Mouse (Mus musculus): ENCODE measurements around the gene C5ar2. TPM values are rescaled to one million over a fixed set of nuclear protein-coding genes. Genes with fewer than 3 reads are reported as not detected.
"Not testable (repeated sequence)": the region's sequence is repeated elsewhere in the genome, so short reads cannot be mapped to it uniquely, and the experiment has no call there.

C5ar2 gene
- total RNA-seq (2015) = 5.7 and 7.4 TPM in 2 replicates
- 6.9 and 10.7 TPM in 2 replicates for total RNA-seq (2017)

DNA sequence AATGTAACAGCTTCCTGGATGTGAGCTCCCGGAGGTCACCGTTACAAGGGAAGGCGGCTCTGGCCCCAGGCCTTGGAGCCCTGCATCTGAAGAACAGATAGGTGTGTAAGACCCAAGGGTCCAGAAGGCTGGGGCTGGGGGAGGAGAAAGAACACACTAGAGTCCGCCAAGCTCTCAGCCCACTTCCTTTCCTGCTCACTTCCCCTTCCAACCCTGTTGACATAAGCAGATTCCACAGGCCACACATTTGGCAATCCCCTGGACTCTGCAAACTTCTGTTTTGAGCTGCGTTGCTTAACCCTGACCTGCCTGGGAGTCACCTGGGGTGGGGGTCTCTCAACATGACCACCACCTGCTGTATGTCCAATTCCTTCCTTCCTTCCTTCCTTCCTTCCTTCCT lies at the start of gene C5ar2:
Gene C5ar2, minus strand, starts transcription at position 88 of the 400 bp plus-strand sequence.
- peak; percentile 78 for ATAC-seq (ENCODE audit: poor library complexity, severe bottlenecking)

DNA sequence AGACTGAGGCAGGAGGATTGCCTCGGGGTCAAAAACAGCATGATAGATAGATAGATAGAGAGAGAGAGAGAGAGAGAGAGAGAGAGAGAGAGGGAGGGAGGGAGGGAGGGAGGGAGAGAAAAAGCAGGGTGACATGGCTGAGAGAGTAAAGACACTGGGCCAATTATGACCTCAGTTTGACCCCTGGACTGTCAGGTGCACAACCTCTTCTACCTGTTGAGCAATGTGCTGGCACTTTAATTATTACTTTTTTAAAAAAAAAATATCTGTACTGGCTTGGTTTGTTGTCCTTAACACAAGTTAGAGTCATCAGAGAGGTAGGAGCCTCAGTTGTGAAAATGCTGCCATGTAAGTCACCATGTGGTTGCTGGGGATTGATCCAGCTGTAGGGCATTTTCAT lies 43.8 kb upstream of the C5ar2 start:
- no peak for ATAC-seq (ENCODE audit: poor library complexity, severe bottlenecking)

DNA sequence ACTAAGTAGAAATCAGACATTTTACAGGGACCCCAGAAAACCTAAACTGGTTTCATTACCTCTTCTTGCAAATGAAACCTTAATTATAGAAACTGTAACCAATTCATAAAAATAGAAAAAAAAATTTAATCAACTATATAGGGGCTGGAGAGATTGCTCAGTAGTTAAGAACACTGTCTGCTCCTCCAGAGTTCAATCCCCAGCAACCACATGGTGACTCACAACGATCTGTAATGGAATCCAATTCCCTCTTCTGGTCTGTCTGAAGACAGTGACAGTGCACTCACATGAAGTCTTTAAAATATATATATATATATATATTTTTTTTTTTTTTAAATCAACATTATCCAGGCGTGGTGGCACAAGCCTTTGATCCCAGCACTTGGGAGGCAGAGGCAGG lies 43.1 kb upstream of the C5ar2 start:
- no peak for ATAC-seq (ENCODE audit: poor library complexity, severe bottlenecking)

DNA sequence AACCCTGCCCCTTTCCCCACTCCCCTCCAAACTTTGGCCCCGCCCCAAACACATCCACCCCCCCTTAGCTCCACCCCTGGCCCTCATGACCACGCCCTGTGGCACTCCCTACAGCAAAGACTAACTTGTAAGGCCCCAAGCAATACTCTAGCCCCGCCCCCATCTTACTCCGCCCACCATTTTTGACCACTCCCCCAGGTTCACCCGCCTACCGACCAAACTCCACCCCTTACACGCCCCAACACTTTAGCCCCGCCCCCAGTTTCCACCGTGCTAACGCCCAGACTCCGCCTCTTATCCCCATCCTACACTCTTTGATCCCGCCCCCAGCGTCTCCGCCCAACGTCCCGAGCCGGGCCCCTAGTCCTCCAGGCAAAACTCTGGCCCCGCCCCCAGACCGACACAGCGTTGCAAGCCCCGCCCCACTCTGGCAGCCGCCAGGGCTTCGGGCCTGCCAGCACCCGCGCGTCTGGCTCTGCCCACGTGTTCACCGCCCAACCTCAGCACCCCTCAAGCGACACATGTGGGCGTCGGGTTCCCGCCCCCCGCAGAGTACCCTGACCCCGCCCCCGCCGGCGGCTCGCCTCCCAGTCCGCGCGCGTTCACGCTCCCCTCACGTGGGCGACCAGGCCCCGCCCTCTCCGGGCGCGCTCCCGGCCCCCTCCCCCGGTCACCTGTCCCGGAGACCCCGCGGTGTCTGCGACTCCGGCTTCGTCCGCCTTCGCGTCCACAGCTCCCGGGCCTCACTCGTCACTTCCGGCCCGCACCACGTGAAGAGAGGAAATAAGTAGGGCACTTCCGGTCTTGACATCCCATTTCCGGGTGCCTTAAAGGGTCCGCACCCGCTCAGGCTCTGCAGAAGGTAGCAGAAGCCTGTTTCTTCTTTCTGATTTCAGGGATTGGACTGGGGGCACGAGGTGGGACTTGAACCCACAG lies 42.3 kb upstream of the C5ar2 start, which contains the start of gene Ccdc9:
Gene Ccdc9, minus strand, starts transcription at position 770 of the 936 bp plus-strand sequence.
- peak; percentile 81 for ATAC-seq (ENCODE audit: poor library complexity, severe bottlenecking)

DNA sequence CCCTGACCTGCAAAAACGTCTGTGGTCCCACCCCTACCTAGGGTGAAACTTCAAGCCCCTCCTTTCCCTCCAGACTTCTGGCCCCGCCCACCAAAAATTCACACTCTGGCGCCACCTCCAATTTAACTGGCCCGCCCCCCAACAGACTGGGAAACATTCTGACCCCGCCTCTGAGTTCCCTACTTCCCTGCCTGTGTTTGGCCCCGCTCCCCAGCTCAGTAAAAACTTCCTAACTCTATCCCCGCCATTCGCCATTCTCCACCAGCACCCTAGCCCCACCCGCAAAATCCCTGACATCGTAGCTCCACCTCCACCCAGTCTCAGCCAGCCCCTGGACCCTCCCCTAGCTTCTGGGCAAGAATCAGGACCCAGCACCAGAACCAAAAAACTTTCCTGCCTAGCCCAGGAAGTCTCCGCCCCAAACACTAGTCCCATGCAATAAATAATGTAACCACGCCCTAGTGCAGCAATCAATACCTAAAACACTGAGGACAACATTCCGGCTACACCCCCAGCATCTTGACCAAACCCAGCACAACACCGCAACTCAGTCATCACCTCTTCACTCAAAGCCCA lies 41.6 kb upstream of the C5ar2 start:
- peak; percentile 11 for ATAC-seq (ENCODE audit: poor library complexity, severe bottlenecking)

DNA sequence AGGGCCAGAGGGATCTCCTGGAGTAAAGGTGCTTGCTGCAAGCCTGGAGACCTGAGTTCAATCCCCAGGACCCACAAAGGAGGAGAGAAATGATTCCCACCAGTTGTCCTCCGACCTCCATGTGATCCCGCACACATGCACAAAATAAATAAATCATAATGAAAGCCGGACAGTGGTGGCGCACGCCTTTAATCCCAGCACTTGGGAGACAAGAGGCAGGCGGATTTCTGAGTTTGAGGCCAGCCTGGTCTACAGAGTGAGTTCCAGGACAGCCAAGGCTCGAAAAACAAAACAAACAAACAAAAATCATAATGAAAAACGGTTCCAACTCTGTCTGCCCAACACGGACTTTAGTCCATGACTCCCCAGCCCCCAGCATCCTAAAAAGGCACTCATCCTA lies 41.0 kb upstream of the C5ar2 start:
- ATAC-seq (ENCODE audit: poor library complexity, severe bottlenecking) = no peak

DNA sequence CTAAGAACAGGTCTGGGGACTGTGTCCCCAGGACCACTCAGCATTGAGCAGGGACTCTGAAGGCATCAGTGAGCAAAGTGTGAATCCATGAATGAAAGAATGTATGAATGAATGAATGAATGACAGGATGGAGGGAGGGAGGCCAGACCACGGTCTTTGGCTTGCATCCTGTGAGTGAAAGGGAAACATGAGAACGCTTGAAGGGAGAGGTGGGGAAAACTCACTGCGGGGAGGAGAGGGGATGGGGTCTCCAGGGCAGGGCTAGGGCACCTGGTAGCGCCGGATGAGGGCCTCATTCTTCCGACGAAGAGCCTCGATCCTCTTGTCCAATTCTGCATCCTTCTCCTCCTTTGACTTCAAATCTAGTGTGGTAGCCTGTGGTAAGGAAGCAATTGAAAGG lies 40.0 kb upstream of the C5ar2 start:
- no peak for ATAC-seq (ENCODE audit: poor library complexity, severe bottlenecking)

DNA sequence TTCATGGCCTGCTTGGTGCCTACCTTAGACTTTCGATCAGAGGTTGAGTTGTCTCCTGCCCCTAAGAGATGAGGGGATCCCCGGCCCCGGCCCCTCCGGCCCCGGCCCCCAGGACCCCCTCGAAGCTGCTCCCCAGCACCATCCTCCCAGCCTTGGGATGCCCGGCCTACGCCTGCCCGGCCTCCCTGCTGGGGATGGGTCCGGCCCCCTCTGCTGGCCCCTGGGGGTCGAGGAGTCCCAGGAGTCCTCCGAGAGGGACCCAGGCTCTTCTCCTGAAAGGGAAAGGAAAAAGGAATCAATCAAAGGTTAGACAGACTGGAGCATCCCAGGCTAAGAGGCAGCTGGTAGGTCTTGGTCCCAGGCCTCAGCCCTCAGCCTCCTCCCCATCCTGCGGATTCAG lies 38.4 kb upstream of the C5ar2 start:
- no peak for ATAC-seq (ENCODE audit: poor library complexity, severe bottlenecking)

DNA sequence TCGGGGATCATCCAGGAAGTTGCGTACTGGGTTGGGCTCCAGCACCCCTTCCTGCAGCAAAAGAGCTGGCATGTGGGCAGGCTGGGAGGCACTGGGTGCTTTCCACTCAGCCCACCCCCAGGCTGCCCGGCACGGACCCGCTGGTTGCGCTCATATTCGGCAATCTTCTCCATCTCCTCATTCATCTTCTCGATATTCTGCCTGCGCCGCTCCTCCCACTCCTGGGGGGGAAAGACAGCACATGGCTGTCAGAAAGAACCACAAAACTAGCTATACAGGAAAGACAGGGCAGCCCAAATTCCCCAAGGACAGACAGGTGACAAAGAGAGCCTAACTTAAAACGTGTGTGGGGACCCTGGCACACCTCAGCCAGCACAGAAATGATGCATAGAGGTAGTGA lies 36.8 kb upstream of the C5ar2 start:
- ATAC-seq (ENCODE audit: poor library complexity, severe bottlenecking) = no peak

DNA sequence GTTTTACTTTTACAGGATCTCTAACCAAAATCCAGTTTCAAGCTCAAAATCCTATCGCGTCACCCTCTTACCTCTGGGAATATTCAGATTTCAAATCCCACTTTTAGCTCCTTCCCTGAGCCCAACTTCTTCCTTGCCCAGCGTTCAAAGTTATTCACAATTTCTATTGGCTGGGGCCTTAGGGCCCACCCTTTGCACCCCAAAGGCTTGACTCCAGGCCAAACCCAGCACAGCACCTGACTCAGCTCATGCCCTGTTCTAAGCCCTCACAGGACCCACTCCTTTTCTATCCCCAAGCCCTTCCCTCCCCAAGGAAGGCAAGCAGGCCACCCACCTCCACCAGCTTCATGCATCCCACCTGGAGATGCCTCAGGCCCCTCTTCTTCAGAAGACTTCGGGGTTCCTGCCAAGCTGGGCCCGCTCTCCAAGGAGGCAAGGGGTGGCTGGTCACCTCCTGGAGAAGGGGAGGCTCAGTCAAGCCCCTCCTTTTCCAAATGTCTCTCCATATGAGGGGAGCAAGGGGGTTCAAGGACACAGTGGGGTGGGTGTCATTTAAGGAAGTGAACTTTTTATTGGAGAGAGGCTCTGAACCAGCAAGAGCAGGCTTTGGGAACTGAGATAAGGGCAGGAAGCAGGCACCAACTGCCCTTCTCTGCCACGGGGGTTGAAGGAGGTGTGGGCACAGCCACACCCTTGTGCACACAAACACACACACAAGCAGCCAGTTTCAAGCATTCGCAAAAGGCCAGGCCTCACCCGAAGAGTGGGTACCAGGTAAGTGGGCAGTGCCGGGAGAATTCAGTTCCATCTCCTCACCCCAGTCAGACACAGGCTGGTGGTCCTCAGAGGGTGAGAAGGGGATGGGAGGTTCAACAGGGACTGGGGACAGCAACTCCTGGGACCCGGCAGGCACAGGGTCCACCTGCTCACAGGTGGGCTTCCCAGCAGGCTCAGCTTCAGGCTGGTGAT lies 31.3 kb upstream of the C5ar2 start:
- no peak for ATAC-seq (ENCODE audit: poor library complexity, severe bottlenecking)

DNA sequence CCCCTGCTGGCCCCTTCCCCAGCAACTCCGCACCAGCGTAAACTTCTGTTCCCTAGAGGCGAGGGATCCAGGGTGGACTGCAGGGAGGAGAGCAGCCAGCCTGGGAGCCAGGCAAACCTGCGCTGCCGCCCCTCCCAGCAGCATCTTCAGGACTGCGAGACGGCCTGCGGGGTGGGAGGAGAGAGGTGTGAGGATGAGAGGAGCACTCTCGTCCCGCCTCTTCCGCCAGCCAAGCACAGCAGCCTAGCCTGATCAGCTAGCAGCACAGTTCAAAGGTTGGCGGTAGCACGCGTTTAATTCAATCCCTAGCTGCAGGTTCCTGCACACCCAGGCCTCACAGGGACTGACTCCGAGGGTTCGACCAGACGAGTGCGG lies 29.8 kb upstream of the C5ar2 start:
- ATAC-seq (ENCODE audit: poor library complexity, severe bottlenecking) = peak; percentile 66

DNA sequence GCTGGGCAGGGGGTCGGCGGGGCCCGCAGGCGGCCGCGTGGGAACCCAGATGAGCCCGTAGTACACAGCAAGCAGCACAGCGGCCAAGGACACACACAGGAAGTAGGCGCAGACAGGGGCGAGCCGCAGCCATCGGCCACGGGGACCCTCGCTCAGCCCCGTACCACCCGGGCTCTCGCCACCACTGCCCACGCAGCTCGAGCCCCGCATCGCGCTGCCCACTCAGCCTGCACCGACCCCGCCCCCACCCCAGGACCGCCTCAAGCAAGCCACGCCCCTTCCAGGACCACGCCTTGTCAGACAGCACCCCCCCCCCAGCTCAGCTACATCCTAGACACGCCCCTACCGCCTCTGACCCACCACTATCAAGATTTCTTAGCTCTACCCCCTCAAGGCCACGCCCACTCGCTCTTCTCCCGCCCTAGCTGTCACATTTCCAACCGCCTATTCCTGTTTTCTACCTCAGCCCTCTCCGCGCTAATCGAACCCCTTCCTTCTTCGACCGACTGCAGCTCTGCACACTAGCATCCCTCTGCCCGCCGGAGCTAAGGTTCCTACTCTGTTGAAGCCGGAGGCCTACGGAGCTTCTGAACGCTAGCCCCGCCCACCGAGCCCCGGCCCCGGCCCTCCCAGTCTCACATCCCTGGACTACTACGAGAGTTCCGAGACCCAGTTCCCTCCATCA lies 29.3 kb upstream of the C5ar2 start, which contains the start of gene Inafm1:
Gene Inafm1, minus strand, starts transcription at position 537 of the 685 bp plus-strand sequence.
- peak; percentile 78 for ATAC-seq (ENCODE audit: poor library complexity, severe bottlenecking)

DNA sequence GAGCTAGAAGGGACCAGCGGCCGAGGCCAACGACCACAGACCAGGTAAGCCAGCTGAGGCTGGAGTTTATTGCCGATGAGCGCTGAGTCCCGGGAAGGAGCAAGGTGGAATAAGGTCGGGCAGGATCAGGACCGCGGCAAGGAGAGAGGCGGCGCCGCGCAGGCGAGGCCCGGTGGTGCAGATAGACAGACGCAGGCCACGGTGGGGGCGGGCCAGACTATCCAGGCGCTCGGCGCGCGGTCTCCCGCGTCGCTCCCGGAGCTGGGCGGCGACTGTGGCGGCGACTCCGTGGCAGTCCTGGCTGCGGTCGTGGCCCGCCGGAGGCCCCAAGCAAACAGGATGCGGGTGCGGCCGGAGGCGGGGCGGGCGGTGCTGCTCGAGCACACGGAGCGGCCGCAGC lies 28.7 kb upstream of the C5ar2 start:
- ATAC-seq (ENCODE audit: poor library complexity, severe bottlenecking) = peak; percentile 62

DNA sequence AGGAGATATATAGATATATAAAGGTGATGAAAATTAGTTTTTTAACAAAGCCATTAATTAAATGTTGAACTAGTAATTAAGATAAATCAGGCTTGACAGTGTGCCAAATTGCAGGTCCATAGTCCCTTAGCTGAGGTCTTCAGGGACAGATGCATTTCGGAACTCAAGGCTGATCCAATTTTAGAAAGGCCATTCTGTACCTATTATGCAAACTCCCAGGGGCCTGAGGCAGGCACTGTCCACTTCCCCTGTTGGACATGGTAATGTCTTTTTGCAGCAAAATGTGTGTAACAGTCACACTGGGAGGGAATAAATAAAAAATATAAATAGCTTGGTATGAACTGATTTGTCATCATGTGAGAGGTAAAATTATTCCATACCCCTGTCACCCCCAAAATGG lies 27.2 kb upstream of the C5ar2 start:
- ATAC-seq (ENCODE audit: poor library complexity, severe bottlenecking) = no peak

DNA sequence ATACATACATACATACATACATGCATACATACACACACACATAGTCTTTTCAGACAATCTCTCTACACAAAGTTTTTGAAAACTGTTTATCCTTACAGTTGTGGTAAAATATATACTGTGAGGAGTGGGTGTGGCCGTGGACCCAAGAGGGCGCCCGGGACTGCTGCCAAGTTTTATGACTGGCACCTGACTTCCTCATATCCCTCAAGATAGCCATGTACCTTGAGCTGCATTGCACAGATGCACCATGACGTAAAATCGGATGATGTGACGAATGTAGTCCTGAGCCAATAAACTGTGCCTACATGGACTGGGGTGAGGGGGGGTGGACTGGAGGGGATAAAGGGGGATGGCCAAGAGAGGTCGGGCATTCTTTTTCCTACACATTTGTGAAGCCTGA lies 22.6 kb upstream of the C5ar2 start:
- ATAC-seq (ENCODE audit: poor library complexity, severe bottlenecking) = not testable (repeated sequence)

DNA sequence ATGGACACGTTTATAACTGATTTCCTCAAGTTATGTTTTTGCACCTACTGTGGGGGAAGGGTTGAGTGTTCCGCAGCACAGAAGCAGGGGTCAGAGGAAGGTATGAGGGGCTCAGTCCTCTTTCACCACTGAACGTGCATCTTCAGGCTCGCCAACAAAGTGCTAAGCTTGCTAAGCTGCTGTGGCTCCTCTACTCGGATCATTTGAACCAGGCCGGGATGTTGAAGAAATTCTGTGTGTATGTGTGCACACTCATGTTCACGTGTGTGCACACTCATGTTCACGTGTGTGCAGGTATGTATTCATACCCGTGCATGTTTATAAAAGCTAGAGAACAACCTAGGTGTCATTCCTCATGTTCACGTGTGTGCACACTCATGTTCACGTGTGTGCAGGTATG lies 21.9 kb upstream of the C5ar2 start:
- no peak for ATAC-seq (ENCODE audit: poor library complexity, severe bottlenecking)

DNA sequence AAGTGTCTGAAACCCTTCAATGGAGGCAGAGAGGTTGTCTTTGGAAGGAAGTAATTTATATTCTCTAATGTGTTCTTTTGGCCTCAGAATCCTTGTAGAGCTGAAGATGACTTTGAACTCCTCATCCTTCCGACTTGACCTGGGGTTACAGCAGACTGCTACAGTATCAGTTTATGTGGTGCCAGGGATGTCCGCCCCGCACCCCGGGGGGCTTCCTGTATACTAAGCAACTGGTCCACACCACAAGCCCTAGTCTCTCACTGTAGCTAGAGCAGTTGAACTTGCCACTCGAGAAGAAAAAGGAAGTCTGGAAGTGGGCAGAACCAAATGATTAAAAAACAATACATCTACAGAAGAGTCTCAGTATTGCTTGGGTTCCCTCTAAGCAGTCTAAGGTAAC lies 19.9 kb upstream of the C5ar2 start:
- ATAC-seq (ENCODE audit: poor library complexity, severe bottlenecking) = no peak

DNA sequence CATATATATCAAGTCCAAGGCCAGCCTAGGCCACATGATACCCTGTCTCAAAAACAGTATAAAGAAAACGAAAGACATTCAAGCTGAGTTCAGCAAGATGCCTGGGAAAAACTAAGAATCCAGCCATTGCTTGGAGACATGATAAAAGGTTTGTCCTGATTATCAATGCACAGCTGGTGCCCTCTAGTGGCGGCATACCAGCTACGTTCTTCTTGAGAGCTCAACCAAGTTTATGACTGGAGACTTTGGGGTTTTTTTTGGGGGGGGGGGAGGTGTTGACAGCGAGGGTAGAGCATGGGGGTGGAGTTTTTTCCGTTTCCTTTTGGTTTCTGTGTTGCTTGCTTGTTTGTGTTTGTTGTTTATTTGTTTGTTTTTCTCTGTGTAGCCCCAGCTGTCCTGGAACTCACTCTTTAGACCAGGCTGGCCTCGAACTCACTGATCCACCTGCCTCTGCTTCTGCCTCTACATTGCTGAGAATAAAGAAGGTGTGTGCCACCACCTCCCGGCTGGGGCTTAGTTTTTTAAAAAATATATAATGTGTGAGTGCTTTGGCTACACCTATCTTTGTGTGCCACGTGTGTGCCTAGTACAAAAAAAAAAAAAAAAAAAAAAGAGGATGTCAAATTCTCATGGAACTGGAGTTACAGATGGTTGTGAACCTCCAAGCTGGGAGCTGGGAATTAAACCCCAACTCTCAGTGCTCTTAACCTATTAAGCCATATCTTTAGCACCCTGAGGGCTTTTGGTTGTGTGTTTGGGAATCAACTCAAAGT lies 19.2 kb upstream of the C5ar2 start:
- ATAC-seq (ENCODE audit: poor library complexity, severe bottlenecking) = peak; percentile 31; the same call in 1 of the 2 replicates

DNA sequence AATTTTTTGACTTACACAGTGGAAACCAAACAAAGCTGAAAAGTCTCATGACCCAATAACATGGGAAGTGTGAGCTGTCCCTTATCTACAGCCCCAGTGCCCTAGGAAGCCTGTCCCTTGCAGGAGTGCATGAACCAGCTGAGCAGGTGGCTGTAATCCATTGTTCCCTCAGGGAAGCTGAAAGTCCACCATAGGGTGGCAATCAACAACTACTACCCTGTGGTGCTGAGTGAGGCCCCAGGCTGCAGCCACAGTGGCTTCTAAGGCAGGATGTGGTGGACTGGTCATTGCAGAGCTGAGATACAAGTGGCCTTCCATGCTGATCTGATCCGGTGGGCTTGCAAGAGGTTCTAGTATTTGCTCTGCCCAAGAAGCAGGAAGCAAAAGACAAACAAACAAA lies 17.1 kb upstream of the C5ar2 start:
- ATAC-seq (ENCODE audit: poor library complexity, severe bottlenecking) = 0 out of 2 replicates have a peak, but pooled peaks have one; percentile 7
